Mouse (Mus musculus): ENCODE data around the gene Gm9758. TPM values are rescaled to one million over a fixed set of nuclear protein-coding genes. Genes with fewer than 3 reads are reported as not detected.
"Not testable (repeated sequence)": the region's sequence is repeated elsewhere in the genome, so short reads cannot be mapped to it uniquely, and the experiment has no call there.

Gm9758 gene
- polyA plus RNA-seq, 1 experiment from 2014 or later, result not detected

- H3K36me3 ChIP-seq; DNase-seq (ENCODE audit: low spot score); H3K27ac ChIP-seq; H3K9me3 ChIP-seq (replicated peaks); H3K27me3 ChIP-seq (ENCODE audit: low read depth, poor library complexity, severe bottlenecking); H3K4me3 ChIP-seq; H3K4me1 ChIP-seq: not testable (repeated sequence)
- 82% methylated on average over 2 of the region's 3 CpGs for WGBS
These were observed 338 bp downstream of the Gm9758 start for GRCm38 (mm10) chr5:14914361-14914760.

- H3K27me3 ChIP-seq (ENCODE audit: low read depth, poor library complexity, severe bottlenecking); H3K4me1 ChIP-seq; H3K4me3 ChIP-seq; H3K27ac ChIP-seq; DNase-seq (ENCODE audit: low spot score); H3K9me3 ChIP-seq (replicated peaks); H3K36me3 ChIP-seq: not testable (repeated sequence)
- 22% methylated on average over 3 of the region's 3 CpGs for WGBS
These were observed 11.2 kb downstream of the Gm9758 start for GRCm38 (mm10) chr5:14903539-14903938.

GRCm38 (mm10) chr5:14892242-14892641 is 22.5 kb downstream of the Gm9758 start:
- H3K4me1 ChIP-seq, result no peaks in the 10 kb centered on the region
- H3K9me3 ChIP-seq (replicated peaks), result 0 out of 2 replicates have a peak, but pooled peaks cover 1% of the 10 kb centered on the region
- no peaks in the 10 kb centered on the region for H3K27me3 ChIP-seq (ENCODE audit: low read depth, poor library complexity, severe bottlenecking)
- H3K36me3 ChIP-seq, result no peaks in the 10 kb centered on the region
- DNase-seq (ENCODE audit: low spot score), result no peak
- WGBS, result 87% methylated on average over 3 of the region's 3 CpGs
- H3K27ac ChIP-seq, result no peak overlapping the region
- H3K4me3 ChIP-seq, result no peak overlapping the region

- WGBS, result 84% methylated on average over 2 of the region's 2 CpGs
- not testable (repeated sequence) for H3K9me3 ChIP-seq (replicated peaks); H3K4me3 ChIP-seq; DNase-seq (ENCODE audit: low spot score); H3K36me3 ChIP-seq; H3K4me1 ChIP-seq; H3K27ac ChIP-seq; H3K27me3 ChIP-seq (ENCODE audit: low read depth, poor library complexity, severe bottlenecking)
These were observed 29.4 kb downstream of the Gm9758 start for GRCm38 (mm10) chr5:14885291-14885690.

Other genes starting within 250 kb of the Gm9758 start
- not detected in 2 replicates for gene Speer4e, start 23.5 kb upstream of the Gm9758 start, polyA plus RNA-seq (2016; fragmentation: Nextera tagmentation; extraction: Ambion mirVana)
- not detected in 2 replicates for gene Gm10354, start 64.0 kb upstream of the Gm9758 start, polyA plus RNA-seq (2016; fragmentation: Nextera tagmentation; extraction: Ambion mirVana)
- not detected in 2 replicates for gene Gm17019, start 118.1 kb upstream of the Gm9758 start, polyA plus RNA-seq (2016; fragmentation: Nextera tagmentation; extraction: Ambion mirVana)